19 mouse cellular contexts compared by ENCODE assay signal in the genomic region with DNA sequence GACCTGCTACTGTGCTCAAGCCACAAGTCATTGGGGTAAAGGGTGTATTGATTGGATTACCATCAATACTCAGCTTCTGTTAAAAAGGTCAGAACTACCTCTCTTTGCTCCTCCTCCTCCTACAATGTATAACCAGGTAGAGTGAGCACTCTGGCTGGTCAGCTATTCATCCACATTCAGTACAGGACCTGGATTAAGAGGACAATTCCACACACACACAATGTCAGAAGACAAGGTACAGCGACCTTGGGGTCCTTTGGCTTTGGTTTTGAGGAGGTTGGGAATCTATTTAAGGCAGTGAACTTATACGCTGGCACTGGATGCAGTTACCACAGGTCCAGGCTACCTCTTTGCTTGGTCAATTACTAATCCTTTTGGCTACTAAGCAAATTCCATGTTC. TPM values are rescaled to one million over a fixed set of nuclear protein-coding genes. Genes with fewer than 3 reads are reported as not detected.
DNase-seq lines count a peak whose midpoint lies in the region; ATAC-seq lines count a peak whose summit lies in the region.
"Had no signal": no experiment of that assay in that cellular context is flagged by ENCODE, and none has a peak within 500 bp of the region (broad histone marks: within the 10 kb centered on the region; RNA-seq: fewer than 3 reads in every experiment).

A gene (plus strand): TSS at position 107 of the 400 bp plus-strand sequence.

- H3K9me3 ChIP-seq in kidney, embryonic 15.5 days (replicated peaks), result no peaks in the 10 kb centered on the region
- no peaks in the 10 kb centered on the region for H3K9me3 ChIP-seq in liver, embryonic 12.5 days (replicated peaks)
- H3K9me3 ChIP-seq in forebrain, embryonic 12.5 days, result no peaks in the 10 kb centered on the region
- H3K9me3 ChIP-seq: embryonic facial prominence, embryonic 10.5 days; heart, embryonic 13.5 days; limb, embryonic 12.5 days had no signal

- H3K27me3 ChIP-seq in kidney, embryonic 15.5 days, result no peaks in the 10 kb centered on the region
- H3K27me3 ChIP-seq in liver, embryonic 12.5 days (replicated peaks), result no peaks in the 10 kb centered on the region
- H3K27me3 ChIP-seq in forebrain, embryonic 12.5 days, result no peaks in the 10 kb centered on the region
- H3K27me3 ChIP-seq: heart, embryonic 13.5 days; limb, embryonic 12.5 days; Patski had no signal

- H3K9ac ChIP-seq in kidney, embryonic 15.5 days, result no peak within 1 kb of the TSS
- H3K9ac ChIP-seq in liver, embryonic 12.5 days, result no peak within 1 kb of the TSS
- H3K9ac ChIP-seq in forebrain, embryonic 12.5 days, result no peak within 1 kb of the TSS
- H3K9ac ChIP-seq: heart, embryonic 13.5 days; limb, embryonic 12.5 days had no signal

- 78% methylated on average over 2 of the region's 2 CpGs for WGBS in kidney, embryonic 15.5 days
- 68% methylated on average over 2 of the region's 2 CpGs for WGBS in liver, embryonic 12.5 days (ENCODE audit: insufficient replicate concordance)
- WGBS in forebrain, embryonic 12.5 days, result 78% methylated on average over 2 of the region's 2 CpGs

- H3K4me3 ChIP-seq in kidney, embryonic 15.5 days (replicated peaks), result no peak within 1 kb of the TSS
- H3K4me3 ChIP-seq in liver, embryonic 12.5 days, result peak within 1 kb of the TSS; percentile 21
- H3K4me3 ChIP-seq in forebrain, embryonic 12.5 days (replicated peaks), result no peak within 1 kb of the TSS
- H3K4me3 ChIP-seq: embryonic facial prominence, embryonic 10.5 days; heart, embryonic 13.5 days; limb, embryonic 12.5 days had no signal

- no peaks in the 10 kb centered on the region for H3K36me3 ChIP-seq in kidney, embryonic 15.5 days
- no peaks in the 10 kb centered on the region for H3K36me3 ChIP-seq in liver, embryonic 12.5 days
- H3K36me3 ChIP-seq in forebrain, embryonic 12.5 days (replicated peaks), result no peaks in the 10 kb centered on the region
- H3K36me3 ChIP-seq: embryonic facial prominence, embryonic 10.5 days; heart, embryonic 13.5 days; limb, embryonic 12.5 days had no signal

- H3K4me2 ChIP-seq in kidney, embryonic 15.5 days, result no peak within 1 kb of the TSS
- peak within 1 kb of the TSS; percentile 30 for H3K4me2 ChIP-seq in liver, embryonic 12.5 days
- no peak within 1 kb of the TSS for H3K4me2 ChIP-seq in forebrain, embryonic 12.5 days
- H3K4me2 ChIP-seq: heart, embryonic 13.5 days; limb, embryonic 12.5 days had no signal

- no peaks in the 10 kb centered on the region for H3K4me1 ChIP-seq in kidney, embryonic 15.5 days
- H3K4me1 ChIP-seq in liver, embryonic 12.5 days, result 0 out of 2 replicates have a peak, but pooled peaks cover 4% of the 10 kb centered on the region
- H3K4me1 ChIP-seq in forebrain, embryonic 12.5 days, result no peaks in the 10 kb centered on the region; the same call in 1 of the 2 replicates
- H3K4me1 ChIP-seq: heart, embryonic 13.5 days; limb, embryonic 12.5 days had no signal

- peak; percentile 61 for DNase-seq in kidney, adult 11 months
- DNase-seq in kidney, postnatal 4 days, result no peak
- DNase-seq in urinary bladder, postnatal 36 days (ENCODE audit: low spot score in 2 of 2), result no peak
- DNase-seq in cerebellum, postnatal 10 days, result no peak
- DNase-seq: cerebellum, adult 11 months; heart, postnatal 4 days; midbrain, embryonic 14.5 days; spleen, adult 18-20 months; thymus, adult 18-20 months had no signal

- no peak within 1 kb of the TSS; the same call in 1 of the 2 replicates for H3K27ac ChIP-seq in kidney, embryonic 15.5 days
- H3K27ac ChIP-seq in liver, embryonic 12.5 days, result 0 out of 2 replicates have a peak within 1 kb of the TSS, but pooled peaks have one; percentile 13
- no peak within 1 kb of the TSS for H3K27ac ChIP-seq in forebrain, embryonic 12.5 days
- H3K27ac ChIP-seq: embryonic facial prominence, embryonic 10.5 days; heart, embryonic 13.5 days; hindbrain, postnatal 0 days; limb, embryonic 12.5 days had no signal

- 0 out of 2 replicates have a peak, but pooled peaks have one; percentile 55 for ATAC-seq in kidney, embryonic 15.5 days (replicated peaks; ENCODE audit: low FRiP score)
- peak; percentile 52; the same call in 1 of the 2 replicates for ATAC-seq in liver, embryonic 12.5 days
- ATAC-seq in forebrain, embryonic 12.5 days (ENCODE audit: low FRiP score), result no peak
- ATAC-seq: activated CD4-positive, CD25-positive, alpha-beta regulatory T cell, adult 4 months; forebrain, embryonic 16.5 days; hindbrain, postnatal 0 days; Patski had no signal

RNA-seq across cellular contexts. Expression of the gene that starts here (rescaled TPM):
- polyA plus RNA-seq in kidney, embryonic 15.5 days (2015; fragmentation: Nextera tagmentation; extraction: Ambion mirVana), result 16.8 and 18.8 TPM in 2 replicates
- polyA plus RNA-seq in liver, embryonic 12.5 days (2016; fragmentation: Nextera tagmentation; extraction: Ambion mirVana), result 17.7 and 19.5 TPM in 2 replicates
- polyA plus RNA-seq in forebrain, embryonic 12.5 days (2016; fragmentation: Nextera tagmentation; extraction: Ambion mirVana), result not detected in 2 replicates
- polyA plus RNA-seq: forebrain, embryonic 16.5 days; limb, embryonic 12.5 days; midbrain, embryonic 14.5 days had no signal

Comparison
In these comparisons a context has a peak if more than half of its experiments do, and no peak if none do; other contexts are left out.
1. RNA of the gene that starts here (polyA plus RNA-seq): 17.7 to 19.5 TPM in liver, embryonic 12.5 days and 16.8 to 18.8 TPM in kidney, embryonic 15.5 days; not detected in forebrain, embryonic 12.5 days; every median in the first group is over 10 times any median in the second.